Mouse (Mus musculus): ENCODE measurements around the gene Zfp462. TPM values are rescaled to one million over a fixed set of nuclear protein-coding genes. Genes with fewer than 3 reads are reported as not detected.

Gene Zfp462
- total and polyA plus RNA-seq, 3 experiments = not detected

GRCm38 (mm10) chr4:54987256-54987655 lies 42.4 kb downstream of the Zfp462 start:
- no peak overlapping the region for H3K27ac ChIP-seq (ENCODE audit: insufficient read depth, low read depth)
- peaks cover 12% of the 10 kb centered on the region for H3K9me3 ChIP-seq (replicated peaks; ENCODE audit: low read length)
- H3K9ac ChIP-seq (ENCODE audit: insufficient read depth, low read depth) = no peak overlapping the region
- no peaks in the 10 kb centered on the region for H3K36me3 ChIP-seq (replicated peaks in 1 of 2; ENCODE audit: control insufficient read depth in 1 of 2, insufficient read depth in 1 of 2, low read length in 1 of 2)
- H3K27me3 ChIP-seq (replicated peaks) = no peaks in the 10 kb centered on the region
- dilution Hi-C loops (cut with MboI; ENCODE audit: extremely low pct_ligation_motif_present, extremely low pct_unique_long_range_greater_than_20kb, low sequenced_read_pairs) = no loop called here
- in situ Hi-C loops (cut with MboI; ENCODE audit: low pct_ligation_motif_present, low pct_unique_long_range_greater_than_20kb, low sequenced_read_pairs) = no loop called here
- H3K4me1 ChIP-seq (ENCODE audit: control insufficient read depth in 1 of 2, insufficient read depth in 2 of 2) = no peaks in the 10 kb centered on the region
- no peak for DNase-seq (ENCODE audit: extremely low read depth)
- TF ChIP-seq EP300 (IDR thresholded peaks at IDR 0.05; ENCODE audit: low read length) = no peak
- no peak for TF ChIP-seq ZMIZ1 (IDR thresholded peaks at IDR 0.05; ENCODE audit: low read depth, low read length)
- TF ChIP-seq KAT2A (IDR thresholded peaks at IDR 0.05; ENCODE audit: insufficient replicate concordance, low read length) = no peak
- no peak for TF ChIP-seq POLR2AphosphoS2 (IDR thresholded peaks at IDR 0.05; ENCODE audit: low read depth, low read length)
- TF ChIP-seq UBTF (IDR thresholded peaks at IDR 0.05; ENCODE audit: low read depth, low read length) = no peak
- H3K4me3 ChIP-seq (replicated peaks in 1 of 3; ENCODE audit: low read depth in 2 of 3, low read length in 2 of 3, poor library complexity in 1 of 3) = no peak overlapping the region
- no peaks in the 10 kb centered on the region for H3K79me2 ChIP-seq (replicated peaks; ENCODE audit: control insufficient read depth, extremely low read depth, insufficient read depth, poor library complexity, severe bottlenecking)
- H3K4me2 ChIP-seq (ENCODE audit: insufficient read depth, low read depth, poor library complexity, severe bottlenecking) = no peak overlapping the region

GRCm38 (mm10) chr4:54987926-54988325 lies 43.1 kb downstream of the Zfp462 start:
- no peaks in the 10 kb centered on the region for H3K79me2 ChIP-seq (replicated peaks; ENCODE audit: control insufficient read depth, extremely low read depth, insufficient read depth, poor library complexity, severe bottlenecking)
- no peak overlapping the region for H3K4me3 ChIP-seq (replicated peaks in 1 of 3; ENCODE audit: low read depth in 2 of 3, low read length in 2 of 3, poor library complexity in 1 of 3)
- dilution Hi-C loops (cut with MboI; ENCODE audit: extremely low pct_ligation_motif_present, extremely low pct_unique_long_range_greater_than_20kb, low sequenced_read_pairs) (no loop called here), in situ Hi-C loops (cut with MboI; ENCODE audit: low pct_ligation_motif_present, low pct_unique_long_range_greater_than_20kb, low sequenced_read_pairs) (no loop called here)
- H3K36me3 ChIP-seq (replicated peaks in 1 of 2; ENCODE audit: control insufficient read depth in 1 of 2, insufficient read depth in 1 of 2, low read length in 1 of 2) = no peaks in the 10 kb centered on the region
- no peak overlapping the region for H3K4me2 ChIP-seq (ENCODE audit: insufficient read depth, low read depth, poor library complexity, severe bottlenecking)
- H3K4me1 ChIP-seq (ENCODE audit: control insufficient read depth in 1 of 2, insufficient read depth in 2 of 2) = no peaks in the 10 kb centered on the region
- no peak overlapping the region for H3K9ac ChIP-seq (ENCODE audit: insufficient read depth, low read depth)
- no peak overlapping the region for H3K27ac ChIP-seq (ENCODE audit: insufficient read depth, low read depth)
- H3K27me3 ChIP-seq (replicated peaks) = no peaks in the 10 kb centered on the region
- peaks cover 10% of the 10 kb centered on the region for H3K9me3 ChIP-seq (replicated peaks; ENCODE audit: low read length)
- no peak for DNase-seq (ENCODE audit: extremely low read depth)
- no peak for TF ChIP-seq EP300 (IDR thresholded peaks at IDR 0.05; ENCODE audit: low read length)
- TF ChIP-seq TCF12 (IDR thresholded peaks at IDR 0.05; ENCODE audit: low read depth, low read length) = no peak
- TF ChIP-seq ELF1 (IDR thresholded peaks at IDR 0.05; ENCODE audit: low read depth, low read length) = no peak
- TF ChIP-seq USF1 (IDR thresholded peaks at IDR 0.05; ENCODE audit: low read depth, low read length) = no peak
- TF ChIP-seq MAFK (IDR thresholded peaks at IDR 0.05; ENCODE audit: insufficient replicate concordance, low read length) = no peak
- TF ChIP-seq JUND (conservative IDR thresholded peaks at IDR 0.05; ENCODE audit: low read depth, low read length) = no peak
- TF ChIP-seq CHD2 (IDR thresholded peaks at IDR 0.05; ENCODE audit: low read length) = no peak
- no peak for TF ChIP-seq POLR2AphosphoS2 (IDR thresholded peaks at IDR 0.05; ENCODE audit: low read depth, low read length)
- TF ChIP-seq MAZ (IDR thresholded peaks at IDR 0.05; ENCODE audit: low read depth, low read length) = no peak
- TF ChIP-seq MYC (IDR thresholded peaks at IDR 0.05; ENCODE audit: low read depth, low read length) = no peak
- no peak for TF ChIP-seq UBTF (IDR thresholded peaks at IDR 0.05; ENCODE audit: low read depth, low read length)
- no peak for TF ChIP-seq PAX5 (IDR thresholded peaks at IDR 0.05; ENCODE audit: low read length)
- TF ChIP-seq HCFC1 (IDR thresholded peaks at IDR 0.05; ENCODE audit: low read depth, low read length) = no peak
- TF ChIP-seq JUN (IDR thresholded peaks at IDR 0.05; ENCODE audit: insufficient read depth, low read depth, low read length) = no peak
- TF ChIP-seq NELFE (IDR thresholded peaks at IDR 0.05; ENCODE audit: low read depth, low read length) = no peak
